Mouse (Mus musculus) cerebellum, adult 2 months (tissue): ENCODE measurements around the gene Scamp4. TPM values are rescaled to one million over a fixed set of nuclear protein-coding genes. Genes with fewer than 3 reads are reported as not detected.

Experiments
- DNase-seq, 2 experiments: peaks; one replicate each; pipeline ENCODE4 v3.0.0; 2021
- H3K27ac ChIP-seq: fragments of 200-500 bp; 2 replicates; pipeline ENCODE4 v1.5.1; 2012; ENCODE audit warnings: low read length, control low read depth, inconsistent platforms; ENCODE audit not compliant: insufficient read depth
- H3K27me3 ChIP-seq: fragments of 200-500 bp; 2 replicates; pipeline ENCODE4 v1.6.1; 2012; ENCODE audit warnings: inconsistent platforms, mild to moderate bottlenecking, low read length, moderate library complexity; ENCODE audit not compliant: control insufficient read depth, insufficient read depth
- H3K4me1 ChIP-seq: fragments of 200-500 bp; 2 replicates; pipeline ENCODE4 v1.6.1; 2011; ENCODE audit warnings: low read length; ENCODE audit not compliant: control insufficient read depth, insufficient read depth
- H3K4me3 ChIP-seq: fragments of 200-500 bp; replicated peaks from 2 replicates; pipeline ENCODE3; 2011; ENCODE audit warnings: mild to moderate bottlenecking, low read depth, low read length, control low read depth; ENCODE audit not compliant: insufficient read depth
- CTCF ChIP-seq: fragments of 200-500 bp; IDR thresholded peaks from 2 replicates; pipeline ENCODE4 v1.5.1; 2011; ENCODE audit warnings: low read depth, mild to moderate bottlenecking, control low read depth, low read length, moderate library complexity, borderline replicate concordance; ENCODE audit not compliant: insufficient read depth
- POLR2A ChIP-seq: fragments of 200-500 bp; IDR thresholded peaks from 2 replicates; pipeline ENCODE4 v1.6.1; 2011; ENCODE audit warnings: low read length, control low read depth, borderline replicate concordance; ENCODE audit not compliant: insufficient read depth
- WGBS: fragments of 180-500 bp; shearing (Covaris S2); methylation state at CpG from one replicate; pipeline ENCODE4 v1.1.7; 2018; 5-methylcytosine and 5-hydroxymethylcytosine counted together
- polyA plus RNA-seq: library from polyadenylated mRNA; depleted of rRNA; stranded (reverse); fragments of >200 nt; gene quantifications from 2 replicates; pipeline ENCODE4 v1.2.3, GENCODE M21; 2012

The Scamp4 gene
- polyA plus RNA-seq, 1 experiment: 57.9 TPM

GRCm38 (mm10) chr10:80575925-80576324, 26.7 kb upstream of the Scamp4 start:
- peak overlapping the region; percentile 57 for H3K4me3 ChIP-seq
- no peak for DNase-seq
- H3K27me3 ChIP-seq: no peaks in the 10 kb centered on the region
- 30% methylated on average over 17 of the region's 17 CpGs for WGBS
- no peak overlapping the region for H3K27ac ChIP-seq
- H3K4me1 ChIP-seq: peaks cover 16% of the 10 kb centered on the region
- no peak for TF ChIP-seq POLR2A
- no peak for TF ChIP-seq CTCF

- 1% methylated on average over 84 of the region's 96 CpGs for WGBS
- no peak overlapping the region for H3K27ac ChIP-seq
- DNase-seq: peak; percentile 50 to 65
- peak overlapping the region; percentile 60 for H3K4me3 ChIP-seq
- peaks cover 10% of the 10 kb centered on the region for H3K4me1 ChIP-seq
- H3K27me3 ChIP-seq: no peaks in the 10 kb centered on the region
- TF ChIP-seq CTCF: no peak
- TF ChIP-seq POLR2A: no peak
Observed at GRCm38 (mm10) chr10:80576351-80577194, 26.1 kb upstream of the Scamp4 start.

GRCm38 (mm10) chr10:80577195-80578130, 25.2 kb upstream of the Scamp4 start, which contains the start of gene Klf16:
Klf16 (minus strand) TSS chr10:80577321.
- Histone ChIP-seq H3K27me3 (no peaks in the 10 kb centered on the region), H3K4me3 (peak within 1 kb of the TSS; percentile 72), H3K4me1 (peaks cover 10% of the 10 kb centered on the region), H3K27ac (no peak within 1 kb of the TSS)
- DNase-seq: peak; percentile 86
- 1% methylated on average over 92 of the region's 97 CpGs for WGBS
- TF ChIP-seq CTCF: no peak
- TF ChIP-seq POLR2A: no peak

- peak; percentile 66 to 70 for DNase-seq
- no peak overlapping the region for H3K27ac ChIP-seq
- 1% methylated on average over 29 of the region's 29 CpGs for WGBS
- no peak for TF ChIP-seq POLR2A
- TF ChIP-seq CTCF: peak; percentile 64
- peak overlapping the region; percentile 72 for H3K4me3 ChIP-seq
- no peaks in the 10 kb centered on the region for H3K27me3 ChIP-seq
- H3K4me1 ChIP-seq: peaks cover 10% of the 10 kb centered on the region
Observed at GRCm38 (mm10) chr10:80578131-80578750, 24.4 kb upstream of the Scamp4 start.

- 6% methylated on average over 8 of the region's 8 CpGs for WGBS
Observed at GRCm38 (mm10) chr10:80578911-80579310, 23.8 kb upstream of the Scamp4 start.

GRCm38 (mm10) chr10:80583047-80583446, 19.6 kb upstream of the Scamp4 start:
- Histone ChIP-seq H3K27ac (no peak overlapping the region), H3K27me3 (no peaks in the 10 kb centered on the region), H3K4me3 (no peak overlapping the region), H3K4me1 (peaks cover 34% of the 10 kb centered on the region)
- 78% methylated on average over 5 of the region's 5 CpGs for WGBS
- TF ChIP-seq CTCF (no peak), POLR2A (no peak)
- no peak for DNase-seq

More at GRCm38 (mm10) chr10:80578911-80579310, 23.8 kb upstream of the Scamp4 start:
- Histone ChIP-seq H3K27me3 (no peaks in the 10 kb centered on the region), H3K27ac (no peak overlapping the region), H3K4me3 (no peak overlapping the region), H3K4me1 (peaks cover 14% of the 10 kb centered on the region)
- no peak for TF ChIP-seq POLR2A
- peak; percentile 72 for TF ChIP-seq CTCF
- peak; percentile 61 to 63 for DNase-seq

GRCm38 (mm10) chr10:80584045-80584488, 18.6 kb upstream of the Scamp4 start:
- Histone ChIP-seq H3K4me3 (no peak overlapping the region), H3K27me3 (no peaks in the 10 kb centered on the region), H3K27ac (no peak overlapping the region), H3K4me1 (peaks cover 44% of the 10 kb centered on the region)
- WGBS: 32% methylated on average over 12 of the region's 12 CpGs
- DNase-seq: peak; percentile 59 to 61
- no peak for TF ChIP-seq CTCF
- TF ChIP-seq POLR2A: no peak
